Mouse (Mus musculus): ENCODE data around the gene Etfdh.

GRCm38 (mm10) chr3:79555061-79555460, 74.2 kb downstream of the Etfdh start:
- TF ChIP-seq CTCF (IDR thresholded peaks at IDR 0.05; ENCODE audit: extremely low read depth, insufficient read depth, low read length) = no peak
- no peak for TF ChIP-seq POLR2A (IDR thresholded peaks at IDR 0.05; ENCODE audit: extremely low read depth, insufficient read depth, low read length)

All from cortical plate, adult 2 months (tissue).